Mouse (Mus musculus) embryonic facial prominence, embryonic 14.5 days (tissue): ENCODE measurements around the gene Zfp605. TPM values are rescaled to one million over a fixed set of nuclear protein-coding genes. Genes with fewer than 3 reads are reported as not detected.

ENCODE experiments used
- ATAC-seq: fragments of 200-750 bp; cut with Nextera tagmentation; 2 replicates; pipeline ENCODE4 v1.8.0; 2017; ENCODE audit warnings: low read depth, moderate number of reproducible peaks, moderate TSS enrichment
- DNase-seq: peaks from one replicate; pipeline ENCODE4 v3.0.0-alpha.2; 2015; ENCODE audit warnings: low spot score
- H3K27ac ChIP-seq: fragments of 300-500 bp; sonication (generic); replicated peaks from 2 replicates; pipeline ENCODE4 v1.5.1; 2014; ENCODE audit warnings: low read depth, mild to moderate bottlenecking, low read length, moderate library complexity
- H3K27me3 ChIP-seq: fragments of 300-500 bp; sonication (generic); replicated peaks from 2 replicates; pipeline ENCODE4 v1.6.1; 2014; ENCODE audit warnings: low read length; ENCODE audit not compliant: control insufficient read depth, insufficient read depth
- H3K36me3 ChIP-seq: fragments of 300-500 bp; sonication (generic); 2 replicates; pipeline ENCODE4 v1.6.1; 2014; ENCODE audit warnings: low read length, mixed read lengths; ENCODE audit not compliant: control insufficient read depth, insufficient read depth
- H3K4me1 ChIP-seq: fragments of 300-500 bp; sonication (generic); 2 replicates; pipeline ENCODE4 v1.6.1; 2014; ENCODE audit warnings: antibody characterized with exemption, low read length; ENCODE audit not compliant: control insufficient read depth, insufficient read depth
- H3K4me2 ChIP-seq: fragments of 300-500 bp; sonication (generic); 2 replicates; pipeline ENCODE4 v1.6.1; 2014; ENCODE audit warnings: low read depth, mild to moderate bottlenecking, low read length, moderate library complexity, mixed read lengths
- H3K4me3 ChIP-seq: fragments of 300-500 bp; sonication (generic); 2 replicates; pipeline ENCODE4 v1.5.1; 2014; ENCODE audit warnings: low read depth, mild to moderate bottlenecking, low read length
- H3K9ac ChIP-seq: fragments of 300-500 bp; sonication (generic); 2 replicates; pipeline ENCODE4 v1.6.1; 2014; ENCODE audit warnings: low read depth, mild to moderate bottlenecking, low read length, moderate library complexity, mixed read lengths
- H3K9me3 ChIP-seq: fragments of 300-500 bp; sonication (generic); 2 replicates; pipeline ENCODE4 v1.6.1; 2016; ENCODE audit warnings: low read length; ENCODE audit not compliant: control insufficient read depth
- WGBS: fragments of 180-500 bp; shearing (Covaris S2); extraction: QIAGEN DNeasy Blood & Tissue Kit; methylation state at CpG from one replicate; pipeline ENCODE4 v1.1.7; 2014; 5-methylcytosine and 5-hydroxymethylcytosine counted together
- polyA plus RNA-seq: library from polyadenylated mRNA; unstranded; fragments of >200 nt; fragmentation: Nextera tagmentation; extraction: Ambion mirVana; gene quantifications from 2 replicates; pipeline ENCODE4 v1.2.1, GENCODE M21; 2014

The Zfp605 gene
- polyA plus RNA-seq, 1 experiment from 2014 or later, result 4.0 TPM

DNA sequence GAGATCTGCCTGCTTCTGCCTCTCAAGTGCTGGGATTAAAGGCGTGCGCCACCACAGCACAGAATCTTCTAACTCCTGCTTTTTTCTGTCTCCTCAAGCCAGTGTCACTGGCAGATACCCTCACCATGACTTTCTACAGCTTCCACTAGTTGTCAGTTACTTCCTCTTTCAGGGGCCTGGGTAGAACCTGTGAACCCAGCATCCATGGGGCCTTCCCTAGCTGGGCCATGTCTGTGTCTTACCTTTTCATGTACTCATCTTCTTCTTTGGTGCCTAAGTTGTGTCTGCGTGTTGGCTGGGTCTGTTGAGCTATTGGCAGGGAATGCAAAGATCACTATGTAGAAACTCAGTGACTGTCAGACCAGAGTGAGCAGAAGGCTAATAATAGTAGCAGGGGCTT is 27.9 kb downstream of the Zfp605 start:
- H3K4me3 ChIP-seq, result no peak overlapping the region
- no peak overlapping the region for H3K9ac ChIP-seq
- ATAC-seq, result no peak
- 96% methylated on average over 3 of the region's 3 CpGs for WGBS
- no peak for DNase-seq
- no peaks in the 10 kb centered on the region; the same call in 1 of the 2 replicates for H3K4me1 ChIP-seq
- H3K36me3 ChIP-seq, result peaks cover 27% of the 10 kb centered on the region
- H3K9me3 ChIP-seq, result 0 out of 2 replicates have a peak, but pooled peaks cover 13% of the 10 kb centered on the region
- H3K27ac ChIP-seq, result no peak overlapping the region
- H3K4me2 ChIP-seq, result no peak overlapping the region
- no peaks in the 10 kb centered on the region for H3K27me3 ChIP-seq

- H3K9me3 ChIP-seq, result 0 out of 2 replicates have a peak, but pooled peaks cover 6% of the 10 kb centered on the region
- H3K27ac ChIP-seq, result no peak overlapping the region
- no peak overlapping the region for H3K9ac ChIP-seq
- DNase-seq (no peak), ATAC-seq (no peak)
- no peak overlapping the region for H3K4me2 ChIP-seq
- H3K4me3 ChIP-seq, result no peak overlapping the region
- H3K36me3 ChIP-seq, result peaks cover 37% of the 10 kb centered on the region
- 95% methylated on average over 3 of the region's 3 CpGs for WGBS
- H3K4me1 ChIP-seq, result no peaks in the 10 kb centered on the region; the same call in 1 of the 2 replicates
- no peaks in the 10 kb centered on the region for H3K27me3 ChIP-seq
Observed at GRCm38 (mm10) chr5:110139325-110139724, 29.4 kb downstream of the Zfp605 start.

DNA sequence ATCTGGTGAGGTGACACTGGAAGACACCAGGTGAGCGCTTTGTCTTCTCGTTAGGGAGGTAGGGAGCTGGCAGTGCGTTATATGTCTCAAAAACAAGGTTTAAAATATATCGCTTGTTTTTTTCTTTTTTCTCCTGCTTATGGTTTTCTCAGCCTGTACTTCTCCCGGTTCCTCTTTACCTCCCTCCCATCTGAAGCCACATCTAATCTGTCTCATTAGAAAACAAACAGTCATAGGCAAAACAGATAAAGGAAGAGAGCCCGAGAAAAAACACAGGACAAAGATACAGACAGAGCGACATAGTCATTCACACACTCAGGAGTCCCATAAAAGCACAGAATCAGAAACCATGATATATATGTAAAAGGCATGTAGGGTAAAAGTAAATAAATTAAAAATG is 30.5 kb downstream of the Zfp605 start:
- Histone ChIP-seq H3K36me3 (peaks cover 47% of the 10 kb centered on the region), H3K27ac (no peak overlapping the region), H3K4me3 (no peak overlapping the region), H3K9ac (no peak overlapping the region), H3K4me1 (no peaks in the 10 kb centered on the region; the same call in 1 of the 2 replicates), H3K9me3 (no peaks in the 10 kb centered on the region), H3K27me3 (no peaks in the 10 kb centered on the region), H3K4me2 (no peak overlapping the region)
- WGBS, result 93% methylated on average over 7 of the region's 7 CpGs
- ATAC-seq, result no peak
- DNase-seq, result no peak

GRCm38 (mm10) chr5:110142309-110142708 is 32.4 kb downstream of the Zfp605 start:
- 86% methylated on average over 2 of the region's 2 CpGs for WGBS
- no peak for ATAC-seq

GRCm38 (mm10) chr5:110143007-110143406 is 33.1 kb downstream of the Zfp605 start:
- H3K9me3 ChIP-seq, result no peaks in the 10 kb centered on the region
- no peak overlapping the region for H3K9ac ChIP-seq
- WGBS, result 89% methylated on average over 5 of the region's 5 CpGs
- H3K27me3 ChIP-seq, result no peaks in the 10 kb centered on the region
- no peak overlapping the region for H3K4me3 ChIP-seq
- peaks cover 70% of the 10 kb centered on the region for H3K36me3 ChIP-seq
- ATAC-seq, result no peak
- H3K4me2 ChIP-seq, result no peak overlapping the region
- DNase-seq, result no peak
- no peaks in the 10 kb centered on the region for H3K4me1 ChIP-seq
- H3K27ac ChIP-seq, result no peak overlapping the region

More at GRCm38 (mm10) chr5:110142309-110142708, 32.4 kb downstream of the Zfp605 start:
- Histone ChIP-seq H3K9ac (no peak overlapping the region), H3K4me3 (no peak overlapping the region), H3K36me3 (peaks cover 64% of the 10 kb centered on the region), H3K27me3 (no peaks in the 10 kb centered on the region), H3K9me3 (no peaks in the 10 kb centered on the region), H3K27ac (no peak overlapping the region), H3K4me2 (no peak overlapping the region), H3K4me1 (no peaks in the 10 kb centered on the region)
- DNase-seq, result no peak

DNA sequence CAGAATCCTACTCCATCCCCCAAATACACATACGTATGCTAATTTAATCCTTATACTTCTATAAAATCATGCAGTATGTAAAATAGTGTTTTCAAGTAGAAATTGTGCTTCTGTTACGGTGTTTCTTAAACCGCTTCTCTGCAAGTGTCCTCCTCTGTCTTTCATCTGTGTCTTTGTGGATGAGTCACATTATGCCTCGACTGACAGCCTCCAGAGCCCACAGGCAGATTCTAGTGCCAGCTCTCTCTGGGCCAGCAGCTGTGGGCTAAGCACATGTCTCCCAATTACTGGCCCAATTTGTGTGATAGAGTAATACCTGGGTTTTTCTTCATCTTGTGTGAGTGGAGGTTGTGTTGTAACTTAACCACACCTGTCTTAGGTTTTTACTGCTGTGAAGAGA is 59.5 kb downstream of the Zfp605 start:
- Histone ChIP-seq H3K36me3 (peaks cover 78% of the 10 kb centered on the region), H3K9me3 (no peaks in the 10 kb centered on the region), H3K4me2 (no peak overlapping the region), H3K9ac (no peak overlapping the region), H3K4me1 (no peaks in the 10 kb centered on the region), H3K4me3 (no peak overlapping the region), H3K27ac (no peak overlapping the region), H3K27me3 (no peaks in the 10 kb centered on the region)
- no peak for ATAC-seq
- WGBS, result 92% methylated on average over 4 of the region's 4 CpGs
- no peak for DNase-seq

GRCm38 (mm10) chr5:110176362-110177020 is 66.6 kb downstream of the Zfp605 start, which contains the start of gene Golga3:
Gene Golga3, plus strand, starts transcription at chr5:110176701.
- peaks cover 11% of the 10 kb centered on the region for H3K36me3 ChIP-seq
- peak within 1 kb of the TSS; percentile 81 for H3K27ac ChIP-seq
- peak within 1 kb of the TSS; percentile 73 for H3K4me2 ChIP-seq
- peak within 1 kb of the TSS; percentile 88 for H3K4me3 ChIP-seq
- H3K27me3 ChIP-seq, result no peaks in the 10 kb centered on the region
- 1% methylated on average over 41 of the region's 41 CpGs for WGBS
- DNase-seq (peak; percentile 97), ATAC-seq (peak; percentile 98)
- H3K9ac ChIP-seq, result peak within 1 kb of the TSS; percentile 91
- H3K9me3 ChIP-seq, result no peaks in the 10 kb centered on the region
- H3K4me1 ChIP-seq, result peaks cover 7% of the 10 kb centered on the region

DNA sequence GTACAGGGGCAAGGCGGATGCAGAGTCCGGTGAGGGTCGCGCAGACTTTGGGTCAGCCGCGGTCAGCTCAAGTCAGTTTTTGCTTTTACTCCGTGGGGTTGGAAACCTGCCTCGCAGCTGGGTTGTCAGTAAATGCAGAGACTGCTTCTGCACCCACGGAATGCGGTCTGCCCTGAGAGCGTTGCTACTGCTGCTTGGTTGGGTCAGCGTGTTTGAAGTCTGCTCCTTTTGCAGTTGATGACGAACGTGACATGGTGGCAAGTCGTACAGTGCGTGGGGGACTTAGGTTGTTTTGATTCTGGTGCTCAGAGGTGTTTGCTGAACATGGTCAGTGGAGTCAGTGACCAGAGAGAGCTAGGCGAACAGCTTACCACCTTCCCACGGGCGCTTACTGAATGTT is 67.1 kb downstream of the Zfp605 start:
- Histone ChIP-seq H3K9ac (peak overlapping the region; percentile 91), H3K36me3 (peaks cover 11% of the 10 kb centered on the region), H3K27ac (peak overlapping the region; percentile 81), H3K4me3 (peak overlapping the region; percentile 88), H3K4me2 (peak overlapping the region; percentile 73), H3K9me3 (no peaks in the 10 kb centered on the region), H3K27me3 (no peaks in the 10 kb centered on the region), H3K4me1 (peaks cover 7% of the 10 kb centered on the region)
- 2% methylated on average over 19 of the region's 19 CpGs for WGBS
- peak; percentile 9 for DNase-seq
- ATAC-seq, result 0 out of 2 replicates have a peak, but pooled peaks have one; percentile 13

GRCm38 (mm10) chr5:110178628-110179027 is 68.7 kb downstream of the Zfp605 start:
- Histone ChIP-seq H3K9ac (0 out of 2 replicates have a peak overlapping the region, but pooled peaks have one; percentile 11), H3K4me3 (no peak overlapping the region), H3K27me3 (no peaks in the 10 kb centered on the region), H3K36me3 (peaks cover 19% of the 10 kb centered on the region), H3K27ac (no peak overlapping the region), H3K9me3 (no peaks in the 10 kb centered on the region), H3K4me2 (no peak overlapping the region), H3K4me1 (peaks cover 7% of the 10 kb centered on the region)
- DNase-seq (no peak), ATAC-seq (no peak)
- WGBS, result 83% methylated on average over 2 of the region's 2 CpGs
